Mouse (Mus musculus) activated CD4-positive, CD25-positive, alpha-beta regulatory T cell, adult 4 months (primary cell): ENCODE results near the gene Dennd5a. TPM values are rescaled to one million over a fixed set of nuclear protein-coding genes. Genes with fewer than 3 reads are reported as not detected.

Source experiments
- polyA plus RNA-seq, 2 experiments: library from polyadenylated mRNA; unstranded; fragments of 100-300 nt; shearing (Covaris generic); gene quantifications; one replicate each; pipeline ENCODE4 v1.2.1; 2017

Dennd5a gene
- polyA plus RNA-seq, 2 experiments from 2014 or later: 29.7 to 34.8 TPM

Other genes with a start within 250 kb of the Dennd5a start
- under 1 TPM in 1 of 2 experiments, not detected in 1; 0.26 TPM for gene BC051019, start 236.6 kb downstream of the Dennd5a start, polyA plus RNA-seq
- not detected for gene Ascl3, start 228.7 kb downstream of the Dennd5a start, polyA plus RNA-seq
- gene Tmem9b, start 207.6 kb downstream of the Dennd5a start, polyA plus RNA-seq: 100 to 1,000 TPM; 118 to 122 TPM
- gene Nrip3, start 178.4 kb downstream of the Dennd5a start, polyA plus RNA-seq: under 1 TPM; 0.46 to 0.61 TPM
- gene Scube2, start 94.8 kb downstream of the Dennd5a start, polyA plus RNA-seq: under 1 TPM in 1 of 2 experiments, not detected in 1; 0.09 TPM
- 10 to 100 TPM; 31.6 to 35.3 TPM for gene Tmem41b, start 26.5 kb upstream of the Dennd5a start, polyA plus RNA-seq
- gene Ipo7, start 57.8 kb upstream of the Dennd5a start, polyA plus RNA-seq: 10 to 100 TPM; 26.5 to 31.4 TPM
- gene Zfp143, start 100.7 kb upstream of the Dennd5a start, polyA plus RNA-seq: 10 to 100 TPM; 35.2 to 36.1 TPM
- gene Wee1, start 161.6 kb upstream of the Dennd5a start, polyA plus RNA-seq: 1 to 10 TPM; 2.4 to 3.0 TPM